Mouse (Mus musculus) kidney, postnatal 0 days (tissue): ENCODE measurements at regions not wholly inside any gene's neighbourhood (a gene's known extent, or its start where the extent isn't known, plus 50 kb on each side); places are given as distances from the start of the nearest gene placed in this dataset.
A peak's percentile ranks its signal among the peaks of the same experiment; 100 is the strongest.

Source experiments
- ATAC-seq: fragments of 200-750 bp; cut with Nextera tagmentation; replicated peaks from 2 replicates; pipeline ENCODE4 v1.8.0; 2017; ENCODE audit warnings: low read depth, moderate number of reproducible peaks, moderate TSS enrichment, moderate library complexity; ENCODE audit not compliant: low FRiP score
- DNase-seq: peaks from one replicate; pipeline ENCODE4 v3.0.0-alpha.2; 2016; ENCODE audit warnings: low spot score
- H3K27ac ChIP-seq: fragments of 300-500 bp; sonication (generic); 2 replicates; pipeline ENCODE4 v1.5.1; 2014; ENCODE audit warnings: mild to moderate bottlenecking
- H3K27me3 ChIP-seq: fragments of 300-500 bp; sonication (generic); 2 replicates; pipeline ENCODE4 v1.6.1; 2014; ENCODE audit warnings: low read length, mixed read lengths; ENCODE audit not compliant: insufficient read depth
- H3K36me3 ChIP-seq: fragments of 300-500 bp; sonication (generic); 2 replicates; pipeline ENCODE4 v1.6.1; 2014; ENCODE audit warnings: low read length, mixed read lengths; ENCODE audit not compliant: insufficient read depth
- H3K4me1 ChIP-seq: fragments of 300-500 bp; sonication (generic); replicated peaks from 2 replicates; pipeline ENCODE4 v1.6.1; 2014; ENCODE audit warnings: antibody characterized with exemption, low read length, mixed read lengths; ENCODE audit not compliant: insufficient read depth
- H3K4me2 ChIP-seq: fragments of 300-500 bp; sonication (generic); 2 replicates; pipeline ENCODE4 v1.6.1; 2014; ENCODE audit warnings: mild to moderate bottlenecking, low read length, moderate library complexity, mixed read lengths
- H3K4me3 ChIP-seq: fragments of 300-500 bp; sonication (generic); replicated peaks from 2 replicates; pipeline ENCODE4 v1.5.1; 2014; ENCODE audit warnings: low read depth, low read length
- H3K9ac ChIP-seq: fragments of 300-500 bp; sonication (generic); 2 replicates; pipeline ENCODE4 v1.6.1; 2014; ENCODE audit warnings: low read depth, low read length
- H3K9me3 ChIP-seq: fragments of 300-500 bp; sonication (generic); replicated peaks from 2 replicates; pipeline ENCODE4 v1.6.1; 2016; ENCODE audit warnings: low read length, inconsistent platforms, mixed read lengths
- CTCF ChIP-seq: IDR thresholded peaks from 2 replicates; pipeline ENCODE4 v1.5.1; 2016; ENCODE audit warnings: antibody characterized with exemption, low read depth, mild to moderate bottlenecking, moderate library complexity
- WGBS: fragments of 180-500 bp; shearing (Covaris S2); extraction: QIAGEN DNeasy Blood & Tissue Kit; methylation state at CpG from one replicate; pipeline ENCODE4 v1.1.7; 2014; 5-methylcytosine and 5-hydroxymethylcytosine counted together

DNA sequence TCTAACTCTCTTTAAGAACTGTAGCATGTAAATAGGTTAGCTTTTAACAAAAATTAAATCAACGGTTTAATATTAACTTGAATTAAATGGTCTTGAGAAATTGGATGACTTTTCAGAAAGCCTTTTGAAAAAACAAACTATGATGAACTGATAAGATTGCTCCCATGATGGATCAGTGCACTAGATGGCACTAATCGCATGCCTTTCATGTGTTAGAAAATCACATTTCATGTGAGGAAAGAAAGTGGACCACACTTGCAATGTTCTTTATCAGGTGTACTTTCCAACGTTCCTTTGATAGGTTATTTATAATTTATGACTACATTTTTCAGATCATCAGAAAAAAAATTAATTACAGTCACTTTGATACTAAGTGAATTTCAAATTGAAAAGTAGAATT lies 1003.2 kb upstream of the 4930412O13Rik start:
- 59% methylated on average over 3 of the region's 3 CpGs for whole genome bisulfite sequencing
- DNase-seq (peak; percentile 33), ATAC-seq (no peak)
- Histone ChIP-seq H3K4me1 (no peaks in the 10 kb centered on the region), H3K27ac (no peak overlapping the region), H3K4me3 (no peak overlapping the region), H3K27me3 (no peaks in the 10 kb centered on the region), H3K36me3 (no peaks in the 10 kb centered on the region), H3K9me3 (no peaks in the 10 kb centered on the region), H3K4me2 (no peak overlapping the region), H3K9ac (no peak overlapping the region)
- peak; percentile 62 for TF ChIP-seq CTCF

DNA sequence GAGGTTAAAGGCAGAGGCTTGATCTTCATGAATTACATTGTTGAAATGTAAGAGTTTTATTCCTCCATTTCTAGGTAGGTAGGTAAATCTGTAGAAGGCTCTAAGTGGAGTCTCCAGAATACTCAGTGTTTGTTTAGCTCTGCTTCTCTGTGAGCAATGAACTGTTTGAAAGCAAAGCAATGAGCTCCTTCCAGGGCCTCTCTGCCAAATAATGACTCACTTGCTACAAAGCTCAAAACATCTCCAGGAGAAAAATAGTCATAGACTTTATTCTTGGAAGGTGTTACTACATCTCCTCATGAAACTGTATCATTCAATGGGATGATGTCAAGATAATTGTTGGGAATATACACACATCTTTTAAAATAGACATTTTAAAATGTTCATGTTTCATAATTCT lies 968.6 kb upstream of the 4930412O13Rik start:
- DNase-seq (no peak), ATAC-seq (no peak)
- Histone ChIP-seq H3K27ac (no peak overlapping the region), H3K27me3 (no peaks in the 10 kb centered on the region), H3K9me3 (no peaks in the 10 kb centered on the region), H3K4me3 (no peak overlapping the region), H3K36me3 (no peaks in the 10 kb centered on the region), H3K4me2 (no peak overlapping the region), H3K4me1 (no peaks in the 10 kb centered on the region), H3K9ac (no peak overlapping the region)
- no peak for TF ChIP-seq CTCF

- Histone ChIP-seq H3K9me3 (no peaks in the 10 kb centered on the region), H3K9ac (no peak overlapping the region), H3K4me1 (no peaks in the 10 kb centered on the region), H3K4me2 (no peak overlapping the region), H3K4me3 (no peak overlapping the region), H3K36me3 (no peaks in the 10 kb centered on the region), H3K27me3 (no peaks in the 10 kb centered on the region), H3K27ac (no peak overlapping the region)
- DNase-seq (no peak), ATAC-seq (no peak)
- TF ChIP-seq CTCF, result no peak
- WGBS, result 91% methylated on average over 2 of the region's 2 CpGs
Measured at GRCm38 (mm10) chr2:8924856-8925255, 956.2 kb upstream of the 4930412O13Rik start.

DNA sequence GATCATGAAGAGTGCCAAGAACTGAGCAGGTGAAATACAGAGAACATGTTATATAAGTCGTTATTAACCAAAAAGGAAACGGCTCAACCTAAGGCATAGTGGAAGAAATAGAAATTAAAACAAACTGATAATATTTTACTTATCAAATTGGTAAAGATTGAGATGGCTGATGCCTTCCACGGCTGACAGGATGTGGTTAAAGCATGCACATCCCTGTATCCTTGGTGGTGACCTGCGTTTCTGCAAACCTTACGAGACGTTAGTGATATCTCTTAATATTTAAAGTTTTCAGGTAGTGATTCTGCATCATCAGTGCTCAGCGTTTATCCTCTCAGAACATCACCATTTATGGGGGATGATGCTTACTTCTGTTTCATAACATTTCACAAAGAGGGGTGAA lies 939.5 kb upstream of the 4930412O13Rik start:
- H3K27me3 ChIP-seq, result no peaks in the 10 kb centered on the region
- no peaks in the 10 kb centered on the region for H3K4me1 ChIP-seq
- WGBS, result 88% methylated on average over 7 of the region's 7 CpGs
- TF ChIP-seq CTCF, result no peak
- H3K4me3 ChIP-seq, result no peak overlapping the region
- H3K36me3 ChIP-seq, result no peaks in the 10 kb centered on the region
- no peak overlapping the region for H3K27ac ChIP-seq
- no peaks in the 10 kb centered on the region for H3K9me3 ChIP-seq
- DNase-seq (no peak), ATAC-seq (no peak)
- no peak overlapping the region for H3K4me2 ChIP-seq
- H3K9ac ChIP-seq, result no peak overlapping the region

- H3K27ac ChIP-seq, result no peak overlapping the region
- H3K4me1 ChIP-seq, result no peaks in the 10 kb centered on the region
- no peak for ATAC-seq
- H3K4me3 ChIP-seq, result no peak overlapping the region
- no peak for DNase-seq
- H3K36me3 ChIP-seq, result no peaks in the 10 kb centered on the region
- no peak overlapping the region for H3K9ac ChIP-seq
- H3K27me3 ChIP-seq, result no peaks in the 10 kb centered on the region
- H3K4me2 ChIP-seq, result no peak overlapping the region
- no peak for TF ChIP-seq CTCF
- H3K9me3 ChIP-seq, result no peaks in the 10 kb centered on the region
- WGBS, result 84% methylated on average over 5 of the region's 5 CpGs
Measured at GRCm38 (mm10) chr2:8958938-8959337, 922.1 kb upstream of the 4930412O13Rik start.

GRCm38 (mm10) chr2:8964952-8965668 lies 915.9 kb upstream of the 4930412O13Rik start:
- H3K4me3 ChIP-seq, result no peak overlapping the region
- H3K27me3 ChIP-seq, result no peaks in the 10 kb centered on the region
- H3K36me3 ChIP-seq, result no peaks in the 10 kb centered on the region
- no peak overlapping the region for H3K27ac ChIP-seq
- ATAC-seq (no peak), DNase-seq (no peak)
- no peaks in the 10 kb centered on the region for H3K4me1 ChIP-seq
- 88% methylated on average over 1 of the region's 1 CpGs for WGBS
- no peaks in the 10 kb centered on the region for H3K9me3 ChIP-seq
- no peak overlapping the region for H3K4me2 ChIP-seq
- TF ChIP-seq CTCF, result no peak
- H3K9ac ChIP-seq, result no peak overlapping the region

DNA sequence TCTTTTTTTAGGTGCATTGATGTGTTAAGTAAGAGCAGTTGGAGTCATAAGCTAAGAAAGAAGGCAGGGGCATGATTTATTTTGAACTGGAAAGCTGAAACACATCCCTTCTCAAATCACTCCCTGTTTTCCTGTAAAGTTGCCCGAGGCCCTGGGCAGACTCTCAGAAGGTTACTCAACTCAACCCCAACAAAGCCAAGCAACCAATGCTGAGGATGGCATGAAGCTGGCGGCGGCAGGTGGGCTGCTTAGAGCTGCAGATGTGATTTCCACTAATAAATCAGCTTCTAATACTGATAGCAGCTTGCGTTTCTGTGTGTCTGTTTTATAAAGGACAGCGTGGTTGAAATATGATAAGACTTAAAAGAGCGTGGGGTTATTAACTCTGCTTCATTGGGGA lies 905.4 kb upstream of the 4930412O13Rik start:
- H3K4me3 ChIP-seq, result no peak overlapping the region
- H3K27me3 ChIP-seq, result no peaks in the 10 kb centered on the region
- no peaks in the 10 kb centered on the region for H3K9me3 ChIP-seq
- no peaks in the 10 kb centered on the region for H3K36me3 ChIP-seq
- no peaks in the 10 kb centered on the region for H3K4me1 ChIP-seq
- DNase-seq (peak; percentile 29), ATAC-seq (no peak)
- H3K4me2 ChIP-seq, result no peak overlapping the region
- no peak for TF ChIP-seq CTCF
- H3K27ac ChIP-seq, result no peak overlapping the region
- WGBS, result 36% methylated on average over 6 of the region's 6 CpGs
- no peak overlapping the region for H3K9ac ChIP-seq
